Mouse (Mus musculus) heart, postnatal 0 days (tissue): ENCODE results near the gene Supt6. TPM values are rescaled to one million over a fixed set of nuclear protein-coding genes. Genes with fewer than 3 reads are reported as not detected.
A peak's percentile ranks its signal among the peaks of the same experiment; 100 is the strongest.

Experiments used
- ATAC-seq: fragments of 200-750 bp; cut with Nextera tagmentation; 2 replicates; pipeline ENCODE4 v1.8.0; 2017; ENCODE audit warnings: low read depth, moderate number of reproducible peaks, moderate library complexity; ENCODE audit not compliant: insufficient read depth
- DNase-seq: peaks from one replicate; pipeline ENCODE4 v3.0.0-alpha.2; 2016; ENCODE audit warnings: low spot score
- H3K27ac ChIP-seq: fragments of 300-500 bp; sonication (generic); 2 replicates; pipeline ENCODE4 v1.5.1; 2014; ENCODE audit warnings: low read depth, mild to moderate bottlenecking
- H3K27me3 ChIP-seq: fragments of 300-500 bp; sonication (generic); 2 replicates; pipeline ENCODE4 v1.6.1; 2014; ENCODE audit warnings: low read length, mixed read lengths; ENCODE audit not compliant: control insufficient read depth, insufficient read depth
- H3K36me3 ChIP-seq: fragments of 300-500 bp; sonication (generic); replicated peaks from 2 replicates; pipeline ENCODE4 v1.6.1; 2014; ENCODE audit warnings: low read length, mixed read lengths; ENCODE audit not compliant: control insufficient read depth, insufficient read depth
- H3K4me1 ChIP-seq: fragments of 300-500 bp; sonication (generic); 2 replicates; pipeline ENCODE4 v1.6.1; 2014; ENCODE audit warnings: antibody characterized with exemption; ENCODE audit not compliant: control insufficient read depth, insufficient read depth
- H3K4me2 ChIP-seq: fragments of 300-500 bp; sonication (generic); 2 replicates; pipeline ENCODE4 v1.6.1; 2014; ENCODE audit warnings: low read depth, mild to moderate bottlenecking, low read length, moderate library complexity
- H3K4me3 ChIP-seq: fragments of 300-500 bp; sonication (generic); 2 replicates; pipeline ENCODE4 v1.5.1; 2014; ENCODE audit warnings: low read depth, low read length
- H3K9ac ChIP-seq: fragments of 300-500 bp; sonication (generic); replicated peaks from 2 replicates; pipeline ENCODE4 v1.6.1; 2014; ENCODE audit warnings: low read depth, low read length, mixed read lengths
- H3K9me3 ChIP-seq: fragments of 300-500 bp; sonication (generic); replicated peaks from 2 replicates; pipeline ENCODE4 v1.6.1; 2016; ENCODE audit warnings: low read length; ENCODE audit not compliant: control insufficient read depth
- CTCF ChIP-seq: IDR thresholded peaks from 2 replicates; pipeline ENCODE4 v1.5.1; 2016; ENCODE audit warnings: antibody characterized with exemption, control low read depth, low read depth
- EP300 ChIP-seq: IDR thresholded peaks from 2 replicates; pipeline ENCODE4 v1.6.1; 2016; ENCODE audit warnings: antibody characterized with exemption, low read depth
- WGBS: fragments of 180-500 bp; shearing (Covaris S2); extraction: QIAGEN DNeasy Blood & Tissue Kit; methylation state at CpG from one replicate; pipeline ENCODE4 v1.1.7; 2014; 5-methylcytosine and 5-hydroxymethylcytosine counted together
- polyA plus RNA-seq: library from polyadenylated mRNA; unstranded; fragments of >200 nt; fragmentation: Nextera tagmentation; extraction: Ambion mirVana; gene quantifications from 2 replicates; pipeline ENCODE4 v1.2.1, GENCODE M21; 2015
- total RNA-seq: library from RNA; depleted of rRNA; stranded (reverse); fragments of >200 nt; gene quantifications from 2 replicates; pipeline ENCODE4 v1.2.3, GENCODE M21; 2014; ENCODE audit warnings: low replicate concordance; rRNA removed

Gene Supt6
- total RNA-seq = 12.1 and 17.0 TPM in 2 replicates
- polyA plus RNA-seq = 6.9 and 7.6 TPM in 2 replicates

DNA sequence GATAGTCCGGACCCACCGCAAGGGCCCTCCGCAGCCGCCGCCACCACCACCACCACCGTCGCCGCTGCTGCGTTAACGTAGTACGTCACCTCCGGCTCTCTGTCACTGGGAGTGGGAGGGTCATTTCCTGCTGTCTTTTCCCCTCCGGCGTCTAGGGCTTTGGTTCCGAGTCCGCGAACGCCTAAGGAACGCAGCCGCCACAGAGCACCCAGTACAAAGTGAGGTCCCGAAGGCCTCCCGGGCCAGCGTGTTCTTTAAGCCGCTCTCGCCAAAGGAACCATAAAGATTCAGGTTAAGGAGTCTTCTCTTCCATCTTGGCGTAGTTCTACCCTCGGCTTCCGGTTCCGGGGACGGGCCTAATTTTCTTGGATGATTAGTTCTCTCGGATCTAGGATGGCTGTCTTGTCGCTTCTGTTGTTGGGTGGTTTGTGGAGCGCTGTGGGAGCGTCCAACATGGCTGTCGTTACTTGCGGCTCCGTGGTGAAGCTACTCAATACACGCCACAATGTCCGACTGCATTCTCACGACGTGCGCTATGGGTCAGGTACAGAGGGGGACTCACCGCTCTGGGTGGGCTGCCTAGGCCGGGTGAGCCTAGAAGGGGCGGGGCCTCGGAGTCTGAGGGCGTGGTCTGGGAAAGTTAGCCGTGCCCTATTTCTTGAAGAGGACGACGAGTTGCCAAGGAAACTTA lies at the start of gene Supt6, which contains the start of gene Sdf2:
Gene Supt6 (minus strand): TSS at position 361 of the 691 bp plus-strand sequence.
Gene Sdf2 (plus strand): TSS at position 120 of the 691 bp plus-strand sequence.
- Histone ChIP-seq H3K27ac (peak within 1 kb of the TSS; percentile 98), H3K9ac (peak within 1 kb of the TSS; percentile 93), H3K4me3 (peak within 1 kb of the TSS; percentile 84), H3K4me2 (peak within 1 kb of the TSS; percentile 89), H3K9me3 (no peaks in the 10 kb centered on the region), H3K27me3 (no peaks in the 10 kb centered on the region), H3K36me3 (peaks cover 8% of the 10 kb centered on the region), H3K4me1 (peaks cover 17% of the 10 kb centered on the region)
- under 1% methylated on average over 50 of the region's 50 CpGs for WGBS
- DNase-seq (peak; percentile 92), ATAC-seq (peak; percentile 94)
- peak; percentile 85; the same call in 1 of the 2 replicates for TF ChIP-seq EP300
- no peak for TF ChIP-seq CTCF

GRCm38 (mm10) chr11:78294585-78294984 lies 48.8 kb upstream of the Supt6 start:
- Histone ChIP-seq H3K4me2 (no peak overlapping the region), H3K36me3 (peaks cover 34% of the 10 kb centered on the region), H3K4me3 (no peak overlapping the region), H3K27me3 (no peaks in the 10 kb centered on the region), H3K27ac (no peak overlapping the region), H3K4me1 (no peaks in the 10 kb centered on the region), H3K9ac (no peak overlapping the region), H3K9me3 (no peaks in the 10 kb centered on the region)
- DNase-seq = no peak
- ATAC-seq = no peak
- WGBS = 91% methylated on average over 6 of the region's 6 CpGs
- TF ChIP-seq EP300 = no peak
- TF ChIP-seq CTCF = no peak

GRCm38 (mm10) chr11:78290654-78291053 lies 44.9 kb upstream of the Supt6 start, which contains the start of gene BC030499:
TSS of gene BC030499 (plus strand) at chr11:78290841.
- Histone ChIP-seq H3K4me2 (no peak within 1 kb of the TSS), H3K4me3 (no peak within 1 kb of the TSS), H3K27me3 (no peaks in the 10 kb centered on the region), H3K9ac (no peak within 1 kb of the TSS), H3K27ac (no peak within 1 kb of the TSS), H3K36me3 (peaks cover 71% of the 10 kb centered on the region), H3K4me1 (no peaks in the 10 kb centered on the region), H3K9me3 (no peaks in the 10 kb centered on the region)
- TF ChIP-seq CTCF (no peak), EP300 (no peak)
- 85% methylated on average over 4 of the region's 4 CpGs for WGBS
- DNase-seq (no peak), ATAC-seq (no peak)

GRCm38 (mm10) chr11:78289146-78289763 lies 43.5 kb upstream of the Supt6 start:
- Histone ChIP-seq H3K4me1 (no peaks in the 10 kb centered on the region), H3K27me3 (no peaks in the 10 kb centered on the region), H3K4me3 (no peak overlapping the region), H3K9me3 (no peaks in the 10 kb centered on the region), H3K36me3 (peaks cover 85% of the 10 kb centered on the region), H3K9ac (no peak overlapping the region), H3K27ac (no peak overlapping the region), H3K4me2 (no peak overlapping the region)
- no peak for ATAC-seq
- WGBS = 86% methylated on average over 7 of the region's 7 CpGs
- DNase-seq = no peak
- no peak for TF ChIP-seq EP300
- TF ChIP-seq CTCF = no peak

- Histone ChIP-seq H3K4me3 (no peak overlapping the region), H3K27me3 (no peaks in the 10 kb centered on the region), H3K36me3 (peaks cover 98% of the 10 kb centered on the region), H3K4me1 (no peaks in the 10 kb centered on the region), H3K27ac (no peak overlapping the region), H3K9me3 (no peaks in the 10 kb centered on the region), H3K4me2 (no peak overlapping the region), H3K9ac (no peak overlapping the region)
- no peak for DNase-seq
- no peak for TF ChIP-seq EP300
- no peak for TF ChIP-seq CTCF
- ATAC-seq = no peak
- WGBS = 78% methylated on average over 4 of the region's 4 CpGs
Observed at GRCm38 (mm10) chr11:78279586-78279985, 33.8 kb upstream of the Supt6 start.
